Mouse (Mus musculus) heart, adult 2 months (tissue): ENCODE measurements around the gene Atp5c1.

Experiments
- CTCF ChIP-seq: fragments of 200-600 bp; IDR thresholded peaks from 2 replicates; pipeline ENCODE4 v1.8.1; 2022; ENCODE audit warnings: antibody characterized with exemption, mild to moderate bottlenecking, moderate library complexity
- POLR2A ChIP-seq: fragments of 200-500 bp; IDR thresholded peaks from 2 replicates; pipeline ENCODE4 v1.6.1; 2011; ENCODE audit warnings: mild to moderate bottlenecking, low read depth, low read length, control low read depth; ENCODE audit not compliant: insufficient read depth

DNA sequence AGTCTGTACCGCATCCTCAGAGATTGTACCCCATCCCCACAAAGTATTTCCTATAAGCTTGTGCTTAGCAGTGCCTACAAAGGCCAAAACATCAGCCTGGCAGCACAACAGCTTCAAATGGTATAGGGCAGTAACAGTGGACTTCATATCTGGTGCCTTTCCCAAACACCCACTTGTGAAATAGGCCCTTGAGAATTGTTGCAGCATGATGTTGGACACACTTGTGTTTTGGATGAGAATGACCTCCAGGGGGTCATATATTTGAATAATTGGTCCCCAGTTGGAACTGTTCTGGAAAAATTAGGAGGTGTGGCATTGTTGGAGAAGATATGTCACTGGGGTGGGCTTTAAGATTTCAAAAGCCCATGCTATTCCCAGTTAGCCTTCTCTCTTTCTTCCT lies 28.3 kb downstream of the Atp5c1 start:
- TF ChIP-seq CTCF (no peak), POLR2A (no peak)
